23 mouse cellular contexts compared by ENCODE assay signal in the genomic region with DNA sequence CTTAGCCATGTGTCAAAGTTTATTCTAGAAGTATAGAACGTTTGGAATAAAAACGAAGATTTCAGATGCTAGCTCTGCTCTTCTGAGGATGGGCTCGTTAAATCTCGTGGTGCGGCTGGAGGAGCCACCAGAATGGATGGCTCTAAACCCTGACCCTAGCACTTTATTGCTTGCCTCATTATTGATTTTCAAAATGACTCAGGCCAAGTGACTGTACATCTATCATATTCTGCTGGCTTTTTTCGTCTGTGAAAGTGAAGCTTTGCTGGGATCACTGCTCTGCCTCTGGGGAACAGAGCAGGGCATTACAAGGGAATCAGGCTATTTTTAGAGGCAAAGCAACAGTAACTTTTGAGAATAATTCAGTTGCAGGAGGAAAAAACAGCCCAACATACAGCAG. TPM values are rescaled to one million over a fixed set of nuclear protein-coding genes. Genes with fewer than 3 reads are reported as not detected.
A peak's percentile ranks its signal among the peaks of the same experiment; 100 is the strongest.
DNase-seq lines count a peak whose midpoint lies in the region; ATAC-seq and TF ChIP-seq lines count a peak whose summit lies in the region.
"Had no signal": no experiment of that assay in that cellular context is flagged by ENCODE, and none has a peak within 500 bp of the region (broad histone marks: within the 10 kb centered on the region; RNA-seq: fewer than 3 reads in every experiment).

No protein-coding gene starts in this region.

- peak; percentile 65 for ATAC-seq in intestine, embryonic 16.5 days
- no peak for ATAC-seq in intestine, embryonic 15.5 days
- ATAC-seq: forebrain, embryonic 14.5 days had no signal

- H3K36me3 ChIP-seq in intestine, embryonic 16.5 days (ENCODE audit: control insufficient read depth, insufficient read depth, low read length) = no peaks in the 10 kb centered on the region
- H3K36me3 ChIP-seq in intestine, embryonic 15.5 days = no peaks in the 10 kb centered on the region
- H3K36me3 ChIP-seq in myocyte (ENCODE audit: control insufficient read depth, insufficient read depth) = no peaks in the 10 kb centered on the region
- H3K36me3 ChIP-seq: embryonic facial prominence, embryonic 12.5 days; hindbrain, embryonic 12.5 days; limb, embryonic 12.5 days; lung, embryonic 15.5 days; midbrain, embryonic 10.5 days; neural tube, embryonic 12.5 days had no signal

- no peak overlapping the region for H3K4me2 ChIP-seq in intestine, embryonic 16.5 days (ENCODE audit: low read depth, low read length)
- H3K4me2 ChIP-seq in intestine, embryonic 15.5 days (replicated peaks) = no peak overlapping the region
- H3K4me2 ChIP-seq in myocyte (ENCODE audit: low read depth) = peak overlapping the region; percentile 35
- H3K4me2 ChIP-seq: embryonic facial prominence, embryonic 12.5 days; hindbrain, embryonic 12.5 days; limb, embryonic 12.5 days; lung, embryonic 15.5 days; neural tube, embryonic 12.5 days had no signal

- WGBS in intestine, embryonic 16.5 days = 29% methylated on average over 6 of the region's 6 CpGs
- 30% methylated on average over 6 of the region's 6 CpGs for WGBS in intestine, embryonic 15.5 days

- intact Hi-C loops in heart, postnatal 14 days (cut with DNase I) = no loop called here

- H3K9me3 ChIP-seq in intestine, embryonic 16.5 days (ENCODE audit: control insufficient read depth, low read length) = no peaks in the 10 kb centered on the region
- no peaks in the 10 kb centered on the region for H3K9me3 ChIP-seq in intestine, embryonic 15.5 days
- H3K9me3 ChIP-seq: embryonic facial prominence, embryonic 12.5 days; hindbrain, embryonic 12.5 days; limb, embryonic 12.5 days; lung, embryonic 15.5 days; midbrain, embryonic 10.5 days; neural tube, embryonic 12.5 days had no signal

- DNase-seq in heart, adult 11 months = peak; percentile 58
- no peak for DNase-seq in heart, postnatal 14 days
- peak; percentile 62 for DNase-seq in adipocyte (ENCODE audit: low spot score)
- no peak for DNase-seq in right cerebral cortex, postnatal 36 days (ENCODE audit: low spot score in 2 of 2)
- DNase-seq: adrenal gland, adult 8-10 months; cerebellum, adult 9-11 months; gastrocnemius, postnatal 36 days; kidney, postnatal 4 days; spleen, adult 18-20 months; thymus, postnatal 4 days had no signal

- no peaks in the 10 kb centered on the region for H3K27me3 ChIP-seq in intestine, embryonic 16.5 days (replicated peaks; ENCODE audit: control insufficient read depth, insufficient read depth, low read length)
- H3K27me3 ChIP-seq in intestine, embryonic 15.5 days (replicated peaks) = no peaks in the 10 kb centered on the region
- no peaks in the 10 kb centered on the region for H3K27me3 ChIP-seq in myocyte (ENCODE audit: control insufficient read depth, insufficient read depth, insufficient read length)
- H3K27me3 ChIP-seq: embryonic facial prominence, embryonic 12.5 days; hindbrain, embryonic 12.5 days; lung, embryonic 15.5 days; neural tube, embryonic 12.5 days had no signal

- H3K4me1 ChIP-seq in intestine, embryonic 16.5 days (ENCODE audit: control insufficient read depth, insufficient read depth, low read length) = no peaks in the 10 kb centered on the region
- H3K4me1 ChIP-seq in intestine, embryonic 15.5 days (replicated peaks) = 0 out of 2 replicates have a peak, but pooled peaks cover 2% of the 10 kb centered on the region
- H3K4me1 ChIP-seq: embryonic facial prominence, embryonic 12.5 days; hindbrain, embryonic 12.5 days; midbrain, embryonic 10.5 days had no signal

- no peak overlapping the region for H3ac ChIP-seq in myocyte (ENCODE audit: control insufficient read depth, insufficient read length)

- no peak overlapping the region for H3K27ac ChIP-seq in intestine, embryonic 16.5 days (ENCODE audit: low read length)
- no peak overlapping the region for H3K27ac ChIP-seq in intestine, embryonic 15.5 days
- H3K27ac ChIP-seq: embryonic facial prominence, embryonic 12.5 days; hindbrain, embryonic 12.5 days; limb, embryonic 12.5 days; liver, embryonic 14.5 days; lung, embryonic 15.5 days; macrophage; midbrain, embryonic 10.5 days; neural tube, embryonic 12.5 days had no signal

- H3K4me3 ChIP-seq in intestine, embryonic 16.5 days (ENCODE audit: low read length) = no peak overlapping the region
- no peak overlapping the region for H3K4me3 ChIP-seq in intestine, embryonic 15.5 days (replicated peaks)
- no peak overlapping the region for H3K4me3 ChIP-seq in myocyte
- H3K4me3 ChIP-seq: embryonic facial prominence, embryonic 12.5 days; erythroblast, embryonic 14.5 days; hindbrain, embryonic 12.5 days; limb, embryonic 12.5 days; lung, embryonic 15.5 days; midbrain, embryonic 10.5 days; neural tube, embryonic 12.5 days had no signal

- TF ChIP-seq POLR2A in myocyte (IDR thresholded peaks at IDR 0.05; ENCODE audit: insufficient read length, low read depth) = no peak

- peaks cover 97% of the 10 kb centered on the region for H3K79me2 ChIP-seq in myocyte (ENCODE audit: control insufficient read depth, insufficient read depth)

- no peak overlapping the region for H3K9ac ChIP-seq in intestine, embryonic 16.5 days (ENCODE audit: low read depth, low read length)
- no peak overlapping the region for H3K9ac ChIP-seq in intestine, embryonic 15.5 days
- H3K9ac ChIP-seq: embryonic facial prominence, embryonic 12.5 days; hindbrain, embryonic 12.5 days; limb, embryonic 12.5 days; liver, embryonic 14.5 days; lung, embryonic 15.5 days; neural tube, embryonic 12.5 days had no signal

TF ChIP-seq in myocyte, 11 proteins besides CTCF, POLR2A, EP300 and RAD21:
- TF ChIP-seq MYOG (IDR thresholded peaks at IDR 0.05; ENCODE audit: control insufficient read depth in 1 of 3, insufficient read depth in 1 of 3, insufficient read length in 2 of 3, low read depth in 2 of 3) (no peak), CEBPB (IDR thresholded peaks at IDR 0.05; ENCODE audit: insufficient read depth, poor library complexity, severe bottlenecking) (no peak), REST (IDR thresholded peaks at IDR 0.05; ENCODE audit: insufficient read depth, insufficient read length) (no peak), TCF12 (IDR thresholded peaks at IDR 0.05; ENCODE audit: insufficient read depth, poor library complexity, severe bottlenecking) (no peak), POLR2AphosphoS2 (IDR thresholded peaks at IDR 0.05; ENCODE audit: insufficient read length, low read depth) (no peak), MYOD1 (IDR thresholded peaks at IDR 0.05; ENCODE audit: control insufficient read depth in 1 of 3, insufficient read length in 2 of 3, low read depth in 2 of 3) (no peak)

RNA-seq across cellular contexts. Expression of gene Hivep2, which starts 10.4 kb away (rescaled TPM):
- total RNA-seq in heart, postnatal 14 days (2021) = 10 to 100 TPM; 28.1 to 28.8 TPM
- 3.4 and 3.6 TPM in 2 replicates for polyA plus RNA-seq in intestine, embryonic 16.5 days (2015; fragmentation: Nextera tagmentation; extraction: Ambion mirVana)
- 3.6 and 5.2 TPM in 2 replicates for polyA plus RNA-seq in intestine, embryonic 15.5 days (2015; fragmentation: Nextera tagmentation; extraction: Ambion mirVana)
- 9.6 TPM for polyA plus RNA-seq in myocyte (2012; fragmentation: generic; extraction: Trizol)
- polyA plus RNA-seq: erythroblast, embryonic 14.5 days had no signal

Comparison
In these comparisons a context has a peak if more than half of its experiments do, and no peak if none do; other contexts are left out.
1. DNase-seq: peak in heart, adult 11 months (single experiment) and adipocyte (single experiment); none in heart, postnatal 14 days (0 of 2) and right cerebral cortex, postnatal 36 days (0 of 2).